Comparison of ENCODE assay signal across 10 mouse cellular contexts in the genomic region with DNA sequence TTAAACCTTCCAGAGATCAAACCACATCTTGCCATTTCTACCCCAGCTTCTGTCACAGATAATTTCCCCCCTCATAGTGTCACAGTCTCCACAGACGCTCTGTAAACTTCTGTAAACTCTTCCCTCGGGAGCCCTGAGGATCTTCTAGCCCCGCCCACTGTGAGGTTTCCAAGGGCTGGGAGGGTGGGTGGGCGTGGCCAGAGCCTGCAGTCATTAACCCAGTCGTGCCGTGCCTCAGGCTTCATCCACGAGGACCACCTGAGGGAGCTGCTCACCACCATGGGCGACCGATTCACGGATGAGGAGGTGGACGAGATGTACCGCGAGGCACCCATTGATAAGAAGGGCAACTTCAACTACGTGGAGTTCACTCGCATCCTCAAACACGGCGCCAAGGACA. TPM values are rescaled to one million over a fixed set of nuclear protein-coding genes. Genes with fewer than 3 reads are reported as not detected.
DNase-seq lines count a peak whose midpoint lies in the region; ATAC-seq and TF ChIP-seq lines count a peak whose summit lies in the region.
"Had no signal": no experiment of that assay in that cellular context is flagged by ENCODE, and none has a peak within 500 bp of the region (broad histone marks: within the 10 kb centered on the region; RNA-seq: fewer than 3 reads in every experiment).

No protein-coding gene starts in this region.

- H3K36me3 ChIP-seq in erythroblast, embryonic 14.5 days (ENCODE audit: control insufficient read depth): peaks cover 2% of the 10 kb centered on the region; the same call in 1 of the 2 replicates
- no peaks in the 10 kb centered on the region for H3K36me3 ChIP-seq in midbrain, embryonic 10.5 days
- no peaks in the 10 kb centered on the region for H3K36me3 ChIP-seq in midbrain, embryonic 15.5 days (replicated peaks)
- H3K36me3 ChIP-seq in stomach, embryonic 16.5 days (ENCODE audit: control insufficient read depth, insufficient read depth, low read length): no peaks in the 10 kb centered on the region

- H3K4me1 ChIP-seq in erythroblast, embryonic 14.5 days (ENCODE audit: control insufficient read depth): peaks cover 80% of the 10 kb centered on the region
- peaks cover 27% of the 10 kb centered on the region for H3K4me1 ChIP-seq in midbrain, embryonic 10.5 days
- peaks cover 7% of the 10 kb centered on the region; the same call in 1 of the 2 replicates for H3K4me1 ChIP-seq in midbrain, embryonic 15.5 days
- peaks cover 24% of the 10 kb centered on the region for H3K4me1 ChIP-seq in stomach, embryonic 16.5 days (ENCODE audit: control insufficient read depth, insufficient read depth, low read length)

- 15% methylated on average over 17 of the region's 17 CpGs for WGBS in midbrain, embryonic 10.5 days
- WGBS in midbrain, embryonic 15.5 days: 18% methylated on average over 17 of the region's 17 CpGs
- WGBS in stomach, embryonic 16.5 days: 22% methylated on average over 17 of the region's 17 CpGs

- H3K27ac ChIP-seq in midbrain, embryonic 10.5 days (replicated peaks): 0 out of 2 replicates have a peak overlapping the region, but pooled peaks have one; percentile 25
- H3K27ac ChIP-seq in midbrain, embryonic 15.5 days: no peak overlapping the region
- H3K27ac ChIP-seq in stomach, embryonic 16.5 days (ENCODE audit: low read length): no peak overlapping the region
- no peak overlapping the region for H3K27ac ChIP-seq in layer of hippocampus, adult 2 months
- H3K27ac ChIP-seq: gastrocnemius, adult 2 months had no signal

- ATAC-seq in erythroblast, adult 5-6 weeks (replicated peaks; ENCODE audit: low FRiP score, poor library complexity, severe bottlenecking): no peak
- no peak for ATAC-seq in midbrain, embryonic 15.5 days (replicated peaks)
- ATAC-seq in stomach, embryonic 16.5 days (ENCODE audit: insufficient read depth, low FRiP score): no peak

- peaks cover 3% of the 10 kb centered on the region for H3K9me3 ChIP-seq in erythroblast, embryonic 14.5 days (ENCODE audit: control insufficient read depth, low read length)
- H3K9me3 ChIP-seq in midbrain, embryonic 10.5 days (replicated peaks): no peaks in the 10 kb centered on the region
- H3K9me3 ChIP-seq in midbrain, embryonic 15.5 days: no peaks in the 10 kb centered on the region
- no peaks in the 10 kb centered on the region for H3K9me3 ChIP-seq in stomach, embryonic 16.5 days (replicated peaks; ENCODE audit: control insufficient read depth, low read length)

- DNase-seq in midbrain, embryonic 10.5 days (ENCODE audit: low spot score): no peak
- DNase-seq in kidney, postnatal 4 days: peak; percentile 60 to 67
- DNase-seq in cerebellum, postnatal 36 days: no peak
- DNase-seq in layer of hippocampus, adult 2 months (ENCODE audit: low spot score in 2 of 2): no peak
- DNase-seq: gastrocnemius, adult 2 months; left cerebral cortex, postnatal 4 days had no signal

- no peak for TF ChIP-seq CTCF in layer of hippocampus, adult 2 months (conservative IDR thresholded peaks at IDR 0.05)

- peak overlapping the region; percentile 37 for H3K4me3 ChIP-seq in erythroblast, embryonic 14.5 days (replicated peaks)
- peak overlapping the region; percentile 22; the same call in 1 of the 2 replicates for H3K4me3 ChIP-seq in midbrain, embryonic 10.5 days
- no peak overlapping the region for H3K4me3 ChIP-seq in midbrain, embryonic 15.5 days
- H3K4me3 ChIP-seq in stomach, embryonic 16.5 days (replicated peaks; ENCODE audit: low read length): no peak overlapping the region
- H3K4me3 ChIP-seq in layer of hippocampus, adult 2 months: no peak overlapping the region
- H3K4me3 ChIP-seq: gastrocnemius, adult 2 months had no signal

- no peak overlapping the region for H3K9ac ChIP-seq in midbrain, embryonic 15.5 days
- no peak overlapping the region for H3K9ac ChIP-seq in stomach, embryonic 16.5 days (ENCODE audit: low read length)

- H3K4me2 ChIP-seq in midbrain, embryonic 15.5 days: no peak overlapping the region
- peak overlapping the region; percentile 25; the same call in 1 of the 2 replicates for H3K4me2 ChIP-seq in stomach, embryonic 16.5 days (ENCODE audit: low read depth, low read length)

- peaks cover 8% of the 10 kb centered on the region for H3K27me3 ChIP-seq in erythroblast, embryonic 14.5 days (ENCODE audit: control insufficient read depth)
- H3K27me3 ChIP-seq in midbrain, embryonic 10.5 days (ENCODE audit: low read depth, poor library complexity, severe bottlenecking): peaks cover 16% of the 10 kb centered on the region
- H3K27me3 ChIP-seq in midbrain, embryonic 15.5 days (replicated peaks): no peaks in the 10 kb centered on the region
- no peaks in the 10 kb centered on the region for H3K27me3 ChIP-seq in stomach, embryonic 16.5 days (ENCODE audit: control insufficient read depth, insufficient read depth, low read length)

RNA-seq across cellular contexts. Expression of a gene that starts 5.5 kb away (rescaled TPM):
- polyA plus RNA-seq in erythroblast, embryonic 14.5 days (2012): 0.10 and 0.13 TPM in 2 replicates
- 1.3 and 4.4 TPM in 2 replicates for total RNA-seq in erythroblast, adult 5-6 weeks (2015; ENCODE audit: low replicate concordance)
- total RNA-seq in erythroblast, adult 5-6 weeks (2017; ENCODE audit: low replicate concordance): 0.60 and 2.5 TPM in 2 replicates
- 83.4 and 120 TPM in 2 replicates for polyA plus RNA-seq in midbrain, embryonic 10.5 days (2016; fragmentation: Nextera tagmentation; extraction: Ambion mirVana)
- 41.2 and 41.6 TPM in 2 replicates for polyA plus RNA-seq in midbrain, embryonic 15.5 days (2015; fragmentation: Nextera tagmentation; extraction: Ambion mirVana)
- 1,649 and 1,814 TPM in 2 replicates for polyA plus RNA-seq in stomach, embryonic 16.5 days (2015; fragmentation: Nextera tagmentation; extraction: Ambion mirVana)
- 10 to 100 TPM; 14.3 to 18.6 TPM for total RNA-seq in layer of hippocampus, adult 2 months (2021)

RNA-seq across cellular contexts. Expression of a gene that starts 59.1 kb away (rescaled TPM):
- 0.04 and 0.09 TPM in 2 replicates for polyA plus RNA-seq in erythroblast, embryonic 14.5 days (2012)
- total RNA-seq in erythroblast, adult 5-6 weeks (2015; ENCODE audit: low replicate concordance): 0.77 and 2.3 TPM in 2 replicates
- 2.8 and 2.9 TPM in 2 replicates for total RNA-seq in erythroblast, adult 5-6 weeks (2017; ENCODE audit: low replicate concordance)
- 98.4 and 101 TPM in 2 replicates for polyA plus RNA-seq in midbrain, embryonic 10.5 days (2016; fragmentation: Nextera tagmentation; extraction: Ambion mirVana)
- polyA plus RNA-seq in midbrain, embryonic 15.5 days (2015; fragmentation: Nextera tagmentation; extraction: Ambion mirVana): 19.9 and 21.9 TPM in 2 replicates
- 33.7 and 36.5 TPM in 2 replicates for polyA plus RNA-seq in stomach, embryonic 16.5 days (2015; fragmentation: Nextera tagmentation; extraction: Ambion mirVana)
- total RNA-seq in layer of hippocampus, adult 2 months (2021): 1 to 10 TPM in 1 of 2 experiments, under 1 TPM in 1; 0.77 to 1.4 TPM

Comparison
In these comparisons a context has a peak if more than half of its experiments do, and no peak if none do; other contexts are left out.
1. H3K4me3 ChIP-seq: peak in erythroblast, embryonic 14.5 days (single experiment) and midbrain, embryonic 10.5 days (single experiment); none in midbrain, embryonic 15.5 days (single experiment), stomach, embryonic 16.5 days (single experiment) and layer of hippocampus, adult 2 months (single experiment).
2. DNase-seq: peak in kidney, postnatal 4 days (2 of 2); none in midbrain, embryonic 10.5 days (single experiment), cerebellum, postnatal 36 days (0 of 2) and layer of hippocampus, adult 2 months (0 of 2).
3. RNA of a gene that starts 5.5 kb away (polyA plus RNA-seq): 1,649 to 1,814 TPM in stomach, embryonic 16.5 days, 83.4 to 120 TPM in midbrain, embryonic 10.5 days and 41.2 to 41.6 TPM in midbrain, embryonic 15.5 days; 0.10 to 0.13 TPM in erythroblast, embryonic 14.5 days; every median in the first group is over 10 times any median in the second.
4. RNA of a gene that starts 59.1 kb away (polyA plus RNA-seq): 98.4 to 101 TPM in midbrain, embryonic 10.5 days, 33.7 to 36.5 TPM in stomach, embryonic 16.5 days and 19.9 to 21.9 TPM in midbrain, embryonic 15.5 days; 0.04 to 0.09 TPM in erythroblast, embryonic 14.5 days; every median in the first group is over 10 times any median in the second.